Mouse (Mus musculus): ENCODE results near the gene Susd3. TPM values are rescaled to one million over a fixed set of nuclear protein-coding genes. Genes with fewer than 3 reads are reported as not detected.

The Susd3 gene
- polyA plus RNA-seq, 1 experiment, result 16.2 TPM

DNA sequence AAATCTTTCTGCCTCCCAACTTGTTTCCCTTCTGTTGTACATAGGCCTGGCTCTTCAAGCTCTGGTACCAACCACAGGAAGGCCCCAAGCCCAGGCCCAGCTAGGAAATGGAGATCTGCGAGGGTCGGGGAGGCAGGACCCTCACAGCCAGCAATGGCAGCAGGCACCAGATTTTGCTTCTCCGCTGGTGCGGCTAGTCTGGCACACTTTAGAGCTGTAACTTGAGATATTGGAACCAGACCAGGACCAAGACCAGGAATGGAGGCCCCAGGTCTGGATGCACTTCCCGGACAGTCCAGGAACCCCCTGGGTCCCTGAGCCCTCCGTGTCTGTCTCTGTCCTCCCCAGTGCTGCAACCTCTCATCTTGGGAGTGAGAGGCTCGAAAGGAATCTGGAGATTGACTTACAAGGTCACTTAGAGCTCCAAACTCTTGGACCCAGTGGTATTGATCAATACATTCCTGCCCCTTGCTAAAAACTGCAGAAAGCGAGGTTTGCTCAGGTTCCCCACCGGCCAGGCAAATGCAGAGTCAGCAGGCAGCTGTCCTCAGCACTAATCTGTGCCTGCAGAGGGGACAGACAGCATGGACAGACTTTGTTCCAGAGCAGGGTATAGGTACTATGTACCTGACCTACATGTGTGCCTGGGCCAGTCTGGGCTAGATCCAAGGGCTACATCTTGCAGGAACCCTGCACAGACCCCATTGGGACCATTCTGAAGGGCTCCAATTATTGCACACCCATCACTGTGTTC lies 31.5 kb downstream of the Susd3 start:
- Histone ChIP-seq H3K4me3 (ENCODE audit: control insufficient read depth, insufficient read depth, low read length) (no peak overlapping the region), H3K27ac (ENCODE audit: control insufficient read depth, insufficient read depth, low read length) (no peak overlapping the region), H3K27me3 (ENCODE audit: control insufficient read depth, insufficient read depth, low read length) (no peaks in the 10 kb centered on the region), H3K4me1 (replicated peaks; ENCODE audit: control insufficient read depth, insufficient read depth, low read length) (peaks cover 20% of the 10 kb centered on the region), H3K36me3 (ENCODE audit: control insufficient read depth, insufficient read depth, low read length) (no peaks in the 10 kb centered on the region)
- TF ChIP-seq CTCF (IDR thresholded peaks at IDR 0.05; ENCODE audit: borderline replicate concordance, control insufficient read depth, extremely low read depth, insufficient read depth, low read length, poor library complexity), result no peak
- no peak for TF ChIP-seq POLR2A (IDR thresholded peaks at IDR 0.05; ENCODE audit: control insufficient read depth, extremely low read depth, insufficient read depth, low read length, poor library complexity)
- 97% methylated on average over 9 of the region's 9 CpGs for WGBS
- DNase-seq, result no peak

DNA sequence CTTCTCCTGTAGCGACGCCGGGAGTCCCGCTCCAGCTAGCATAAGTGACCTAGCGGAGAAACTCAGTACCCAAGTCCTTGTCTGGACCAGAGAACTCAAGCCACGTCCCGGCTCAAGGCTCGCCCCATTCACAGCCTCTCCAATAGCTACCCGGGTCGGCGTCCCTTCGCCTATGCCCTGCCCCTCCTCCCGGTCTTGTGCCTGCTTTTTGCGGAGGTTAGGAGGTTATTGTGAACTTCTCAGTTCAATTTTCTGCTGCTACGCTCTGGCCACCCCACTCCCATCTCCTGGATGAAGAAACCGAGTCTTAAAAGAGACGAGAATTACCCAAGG lies 32.3 kb downstream of the Susd3 start:
- Histone ChIP-seq H3K27ac (ENCODE audit: control insufficient read depth, insufficient read depth, low read length) (no peak overlapping the region), H3K27me3 (ENCODE audit: control insufficient read depth, insufficient read depth, low read length) (no peaks in the 10 kb centered on the region), H3K4me3 (ENCODE audit: control insufficient read depth, insufficient read depth, low read length) (peak overlapping the region; percentile 68), H3K4me1 (replicated peaks; ENCODE audit: control insufficient read depth, insufficient read depth, low read length) (peaks cover 20% of the 10 kb centered on the region), H3K36me3 (ENCODE audit: control insufficient read depth, insufficient read depth, low read length) (no peaks in the 10 kb centered on the region)
- 6% methylated on average over 17 of the region's 17 CpGs for WGBS
- TF ChIP-seq POLR2A (IDR thresholded peaks at IDR 0.05; ENCODE audit: control insufficient read depth, extremely low read depth, insufficient read depth, low read length, poor library complexity) (peak; percentile 71; the same call in 1 of the 2 replicates), CTCF (IDR thresholded peaks at IDR 0.05; ENCODE audit: borderline replicate concordance, control insufficient read depth, extremely low read depth, insufficient read depth, low read length, poor library complexity) (no peak)
- DNase-seq, result no peak

- Histone ChIP-seq H3K4me1 (replicated peaks; ENCODE audit: control insufficient read depth, insufficient read depth, low read length) (peaks cover 20% of the 10 kb centered on the region), H3K27ac (ENCODE audit: control insufficient read depth, insufficient read depth, low read length) (no peak within 1 kb of the TSS), H3K4me3 (ENCODE audit: control insufficient read depth, insufficient read depth, low read length) (peak within 1 kb of the TSS; percentile 68), H3K27me3 (ENCODE audit: control insufficient read depth, insufficient read depth, low read length) (no peaks in the 10 kb centered on the region), H3K36me3 (ENCODE audit: control insufficient read depth, insufficient read depth, low read length) (no peaks in the 10 kb centered on the region)
- peak; percentile 98 for DNase-seq
- TF ChIP-seq POLR2A (IDR thresholded peaks at IDR 0.05; ENCODE audit: control insufficient read depth, extremely low read depth, insufficient read depth, low read length, poor library complexity) (no peak; the same call in 1 of the 2 replicates), CTCF (IDR thresholded peaks at IDR 0.05; ENCODE audit: borderline replicate concordance, control insufficient read depth, extremely low read depth, insufficient read depth, low read length, poor library complexity) (no peak)
- 2% methylated on average over 78 of the region's 78 CpGs for WGBS
These were observed 32.8 kb downstream of the Susd3 start, which contains the start of gene Card19 for GRCm38 (mm10) chr13:49215504-49216219. Gene Card19, minus strand, starts transcription at chr13:49216037.

DNA sequence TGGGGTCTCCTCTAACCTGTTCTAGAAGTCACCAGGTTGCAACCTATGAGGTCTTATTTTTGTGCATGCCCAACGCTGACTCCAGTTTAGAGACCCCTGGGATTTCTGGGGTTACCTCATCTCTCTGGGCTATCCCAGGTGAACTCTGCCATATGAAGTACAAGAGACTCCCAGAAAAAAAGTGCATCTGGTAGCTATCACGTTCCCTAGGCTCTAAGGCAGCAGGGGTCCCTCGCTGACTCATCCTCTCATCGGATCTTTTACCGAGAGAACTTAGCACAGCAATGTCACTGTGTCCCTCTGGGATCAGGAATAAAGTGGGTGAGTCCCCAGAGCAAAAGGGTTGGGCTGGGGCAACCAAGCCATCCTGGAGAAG lies 33.4 kb downstream of the Susd3 start:
- H3K27me3 ChIP-seq (ENCODE audit: control insufficient read depth, insufficient read depth, low read length), result no peaks in the 10 kb centered on the region
- H3K27ac ChIP-seq (ENCODE audit: control insufficient read depth, insufficient read depth, low read length), result no peak overlapping the region
- H3K36me3 ChIP-seq (ENCODE audit: control insufficient read depth, insufficient read depth, low read length), result no peaks in the 10 kb centered on the region
- H3K4me3 ChIP-seq (ENCODE audit: control insufficient read depth, insufficient read depth, low read length), result peak overlapping the region; percentile 68
- peaks cover 20% of the 10 kb centered on the region for H3K4me1 ChIP-seq (replicated peaks; ENCODE audit: control insufficient read depth, insufficient read depth, low read length)
- WGBS, result 13% methylated on average over 5 of the region's 5 CpGs
- DNase-seq, result no peak
- TF ChIP-seq CTCF (IDR thresholded peaks at IDR 0.05; ENCODE audit: borderline replicate concordance, control insufficient read depth, extremely low read depth, insufficient read depth, low read length, poor library complexity), result no peak
- TF ChIP-seq POLR2A (IDR thresholded peaks at IDR 0.05; ENCODE audit: control insufficient read depth, extremely low read depth, insufficient read depth, low read length, poor library complexity), result no peak

GRCm38 (mm10) chr13:49214454-49214853 lies 34.1 kb downstream of the Susd3 start:
- H3K4me3 ChIP-seq (ENCODE audit: control insufficient read depth, insufficient read depth, low read length), result no peak overlapping the region
- no peak for DNase-seq
- no peaks in the 10 kb centered on the region for H3K27me3 ChIP-seq (ENCODE audit: control insufficient read depth, insufficient read depth, low read length)
- peaks cover 20% of the 10 kb centered on the region for H3K4me1 ChIP-seq (replicated peaks; ENCODE audit: control insufficient read depth, insufficient read depth, low read length)
- no peak overlapping the region for H3K27ac ChIP-seq (ENCODE audit: control insufficient read depth, insufficient read depth, low read length)
- no peaks in the 10 kb centered on the region for H3K36me3 ChIP-seq (ENCODE audit: control insufficient read depth, insufficient read depth, low read length)
- TF ChIP-seq CTCF (IDR thresholded peaks at IDR 0.05; ENCODE audit: borderline replicate concordance, control insufficient read depth, extremely low read depth, insufficient read depth, low read length, poor library complexity), result no peak
- TF ChIP-seq POLR2A (IDR thresholded peaks at IDR 0.05; ENCODE audit: control insufficient read depth, extremely low read depth, insufficient read depth, low read length, poor library complexity), result no peak
- WGBS, result 79% methylated on average over 3 of the region's 3 CpGs

GRCm38 (mm10) chr13:49213531-49213932 lies 35.0 kb downstream of the Susd3 start:
- 33% methylated on average over 4 of the region's 4 CpGs for WGBS
- no peak for TF ChIP-seq CTCF (IDR thresholded peaks at IDR 0.05; ENCODE audit: borderline replicate concordance, control insufficient read depth, extremely low read depth, insufficient read depth, low read length, poor library complexity)
- no peak for TF ChIP-seq POLR2A (IDR thresholded peaks at IDR 0.05; ENCODE audit: control insufficient read depth, extremely low read depth, insufficient read depth, low read length, poor library complexity)
- Histone ChIP-seq H3K4me3 (ENCODE audit: control insufficient read depth, insufficient read depth, low read length) (no peak overlapping the region), H3K27me3 (ENCODE audit: control insufficient read depth, insufficient read depth, low read length) (no peaks in the 10 kb centered on the region), H3K27ac (ENCODE audit: control insufficient read depth, insufficient read depth, low read length) (no peak overlapping the region), H3K4me1 (replicated peaks; ENCODE audit: control insufficient read depth, insufficient read depth, low read length) (peaks cover 20% of the 10 kb centered on the region), H3K36me3 (ENCODE audit: control insufficient read depth, insufficient read depth, low read length) (no peaks in the 10 kb centered on the region)
- DNase-seq, result no peak
